Mouse (Mus musculus) right cerebral cortex, postnatal 25 days (tissue): ENCODE measurements at regions not wholly inside any gene's neighbourhood (a gene's known extent, or its start where the extent isn't known, plus 50 kb on each side); places are given as distances from the start of the nearest gene placed in this dataset.
A peak's percentile ranks its signal among the peaks of the same experiment; 100 is the strongest.
"Not testable (repeated sequence)": the region's sequence is repeated elsewhere in the genome, so short reads cannot be mapped to it uniquely, and the experiment has no call there.

Source experiments
- DNase-seq: peaks from one replicate; pipeline ENCODE4 v3.0.0; 2022

GRCm38 (mm10) chr17:9066633-9067032 lies 78.5 kb downstream of the 1700010I14Rik start:
- DNase-seq: not testable (repeated sequence)

GRCm38 (mm10) chr17:9068859-9069602 lies 80.9 kb downstream of the 1700010I14Rik start:
- DNase-seq: no peak

GRCm38 (mm10) chr17:9083629-9084028 lies 95.5 kb downstream of the 1700010I14Rik start:
- DNase-seq: no peak

GRCm38 (mm10) chr17:9127866-9128265 lies 139.7 kb downstream of the 1700010I14Rik start:
- no peak for DNase-seq

GRCm38 (mm10) chr17:9145605-9146223 lies 157.6 kb downstream of the 1700010I14Rik start:
- no peak for DNase-seq

GRCm38 (mm10) chr17:9150654-9151053 lies 162.5 kb downstream of the 1700010I14Rik start:
- DNase-seq: no peak

GRCm38 (mm10) chr17:9162148-9162547 lies 174.0 kb downstream of the 1700010I14Rik start:
- no peak for DNase-seq

GRCm38 (mm10) chr17:9162676-9163075 lies 174.5 kb downstream of the 1700010I14Rik start:
- no peak for DNase-seq

- DNase-seq: no peak
Observed at GRCm38 (mm10) chr17:9163285-9163684, 175.2 kb downstream of the 1700010I14Rik start.

GRCm38 (mm10) chr17:9164501-9164900 lies 176.4 kb downstream of the 1700010I14Rik start:
- no peak for DNase-seq

GRCm38 (mm10) chr17:9167161-9167560 lies 179.0 kb downstream of the 1700010I14Rik start:
- DNase-seq: peak; percentile 66

GRCm38 (mm10) chr17:9167571-9168201 lies 179.6 kb downstream of the 1700010I14Rik start:
- peak; percentile 39 for DNase-seq

GRCm38 (mm10) chr17:9168411-9168810 lies 180.3 kb downstream of the 1700010I14Rik start:
- DNase-seq: peak; percentile 77

- peak; percentile 59 for DNase-seq
Observed at GRCm38 (mm10) chr17:9169371-9169770, 181.2 kb downstream of the 1700010I14Rik start.

GRCm38 (mm10) chr17:9197160-9197559 lies 209.0 kb downstream of the 1700010I14Rik start:
- no peak for DNase-seq

- no peak for DNase-seq
Observed at GRCm38 (mm10) chr17:9200386-9200785, 212.3 kb downstream of the 1700010I14Rik start.

GRCm38 (mm10) chr17:9202496-9202895 lies 214.4 kb downstream of the 1700010I14Rik start:
- DNase-seq: no peak

GRCm38 (mm10) chr17:9210626-9211025 lies 211.2 kb upstream of the Gm17728 start:
- DNase-seq: no peak

GRCm38 (mm10) chr17:9223097-9223496 lies 198.8 kb upstream of the Gm17728 start:
- DNase-seq: no peak

- DNase-seq: peak; percentile 48
Observed at GRCm38 (mm10) chr17:9227872-9228575, 193.8 kb upstream of the Gm17728 start.

GRCm38 (mm10) chr17:9235141-9235571 lies 186.7 kb upstream of the Gm17728 start:
- DNase-seq: peak; percentile 48

- DNase-seq: no peak
Observed at GRCm38 (mm10) chr17:9258646-9259170, 163.2 kb upstream of the Gm17728 start.

GRCm38 (mm10) chr17:9268776-9269175 lies 153.1 kb upstream of the Gm17728 start:
- no peak for DNase-seq
